Mouse (Mus musculus) bone marrow, adult 2 months (tissue): ENCODE measurements at regions not wholly inside any gene's neighbourhood (a gene's known extent, or its start where the extent isn't known, plus 50 kb on each side); places are given as distances from the start of the nearest gene placed in this dataset.

Experiments
- CTCF ChIP-seq: fragments of 200-500 bp; IDR thresholded peaks from 2 replicates; pipeline ENCODE4 v1.5.1; 2011; ENCODE audit warnings: low read length, control low read depth; ENCODE audit not compliant: control insufficient read depth, insufficient read depth
- POLR2A ChIP-seq: fragments of 200-500 bp; IDR thresholded peaks from 2 replicates; pipeline ENCODE4 v1.6.1; 2011; ENCODE audit warnings: low read depth, mild to moderate bottlenecking, control low read depth, low read length, borderline replicate concordance; ENCODE audit not compliant: control insufficient read depth

DNA sequence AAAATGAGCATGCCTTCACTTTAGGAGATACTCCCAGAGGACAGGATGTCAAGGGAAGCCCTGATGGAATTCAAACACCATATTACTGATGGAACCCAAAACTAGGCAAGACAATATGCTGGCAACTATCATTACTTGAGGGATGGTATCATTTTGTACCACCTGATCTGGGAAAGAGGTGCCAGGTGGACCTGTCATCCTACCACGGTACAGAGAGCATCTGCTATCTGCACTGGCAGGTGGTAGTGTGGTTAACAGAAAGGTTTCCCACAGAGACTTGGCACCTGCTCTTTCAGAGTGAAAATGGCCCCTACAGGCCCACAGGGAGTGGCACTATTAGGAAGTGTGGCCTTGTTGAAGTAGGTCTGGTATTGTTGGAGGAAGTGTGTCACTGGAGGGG lies 111.0 kb upstream of the Il12b start:
- TF ChIP-seq POLR2A: no peak
- no peak for TF ChIP-seq CTCF
